Mouse (Mus musculus): ENCODE measurements around the gene Cnih1. TPM values are rescaled to one million over a fixed set of nuclear protein-coding genes. Genes with fewer than 3 reads are reported as not detected.

The Cnih1 gene
- polyA plus RNA-seq, 1 experiment from 2014 or later: 159 TPM

- Histone ChIP-seq H3K27ac (ENCODE audit: low read length) (no peak overlapping the region), H3K4me2 (ENCODE audit: low read length) (no peak overlapping the region), H3K4me1 (replicated peaks; ENCODE audit: control insufficient read depth, insufficient read depth, low read length) (no peaks in the 10 kb centered on the region), H3K36me3 (ENCODE audit: control insufficient read depth, insufficient read depth) (no peaks in the 10 kb centered on the region), H3K4me3 (replicated peaks; ENCODE audit: low read length) (no peak overlapping the region), H3K9ac (replicated peaks; ENCODE audit: low read depth, low read length) (no peak overlapping the region), H3K27me3 (replicated peaks; ENCODE audit: control insufficient read depth, insufficient read depth, low read length) (no peaks in the 10 kb centered on the region), H3K9me3 (ENCODE audit: control insufficient read depth, low read length) (no peaks in the 10 kb centered on the region)
- WGBS: 81% methylated on average over 5 of the region's 5 CpGs
- no peak for ATAC-seq
Observed at GRCm38 (mm10) chr14:46794157-46794556, 5.9 kb upstream of the Cnih1 start.

- 95% methylated on average over 6 of the region's 6 CpGs for WGBS
- H3K27ac ChIP-seq (ENCODE audit: low read length): no peak overlapping the region
Observed at GRCm38 (mm10) chr14:46790723-46791122, 2.5 kb upstream of the Cnih1 start.

GRCm38 (mm10) chr14:46790303-46790702, 2.1 kb upstream of the Cnih1 start:
- no peak overlapping the region for H3K9ac ChIP-seq (replicated peaks; ENCODE audit: low read depth, low read length)
- H3K4me2 ChIP-seq (ENCODE audit: low read length): no peak overlapping the region
- H3K4me3 ChIP-seq (replicated peaks; ENCODE audit: low read length): no peak overlapping the region
- no peak for ATAC-seq
- H3K36me3 ChIP-seq (ENCODE audit: control insufficient read depth, insufficient read depth): no peaks in the 10 kb centered on the region
- H3K9me3 ChIP-seq (ENCODE audit: control insufficient read depth, low read length): no peaks in the 10 kb centered on the region
- H3K27ac ChIP-seq (ENCODE audit: low read length): no peak overlapping the region
- 72% methylated on average over 4 of the region's 4 CpGs for WGBS
- peaks cover 12% of the 10 kb centered on the region for H3K4me1 ChIP-seq (replicated peaks; ENCODE audit: control insufficient read depth, insufficient read depth, low read length)
- no peaks in the 10 kb centered on the region for H3K27me3 ChIP-seq (replicated peaks; ENCODE audit: control insufficient read depth, insufficient read depth, low read length)

More at GRCm38 (mm10) chr14:46790723-46791122, 2.5 kb upstream of the Cnih1 start:
- H3K9ac ChIP-seq (replicated peaks; ENCODE audit: low read depth, low read length): no peak overlapping the region
- no peak overlapping the region for H3K4me2 ChIP-seq (ENCODE audit: low read length)
- no peaks in the 10 kb centered on the region for H3K27me3 ChIP-seq (replicated peaks; ENCODE audit: control insufficient read depth, insufficient read depth, low read length)
- no peak overlapping the region for H3K4me3 ChIP-seq (replicated peaks; ENCODE audit: low read length)
- no peaks in the 10 kb centered on the region for H3K36me3 ChIP-seq (ENCODE audit: control insufficient read depth, insufficient read depth)
- no peaks in the 10 kb centered on the region for H3K9me3 ChIP-seq (ENCODE audit: control insufficient read depth, low read length)
- H3K4me1 ChIP-seq (replicated peaks; ENCODE audit: control insufficient read depth, insufficient read depth, low read length): peaks cover 12% of the 10 kb centered on the region
- ATAC-seq: no peak

DNA sequence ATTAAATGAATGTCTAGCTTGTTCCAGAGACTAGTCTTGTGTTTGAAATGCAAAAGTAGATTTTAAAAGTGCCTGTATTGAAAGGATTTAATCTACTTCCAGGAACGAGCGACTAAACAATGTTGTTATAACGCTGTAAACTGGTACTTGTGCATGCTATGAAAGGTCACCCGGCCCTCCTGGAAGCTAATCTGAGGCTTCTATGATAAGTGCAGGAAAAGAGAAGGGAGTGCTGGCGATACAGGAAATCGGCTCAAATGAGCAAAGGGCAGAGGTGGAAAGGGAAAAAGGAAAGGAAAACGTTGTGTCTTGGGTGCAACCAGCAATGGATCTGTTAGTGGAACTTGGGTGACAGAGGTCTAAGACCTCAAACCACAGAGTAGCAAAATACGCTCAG, 292 bp upstream of the Cnih1 start:
- H3K4me1 ChIP-seq (replicated peaks; ENCODE audit: control insufficient read depth, insufficient read depth, low read length): peaks cover 12% of the 10 kb centered on the region
- H3K9ac ChIP-seq (replicated peaks; ENCODE audit: low read depth, low read length): no peak overlapping the region
- 23% methylated on average over 8 of the region's 8 CpGs for WGBS
- H3K27ac ChIP-seq (ENCODE audit: low read length): no peak overlapping the region
- no peak; the same call in 1 of the 2 replicates for ATAC-seq
- no peaks in the 10 kb centered on the region for H3K27me3 ChIP-seq (replicated peaks; ENCODE audit: control insufficient read depth, insufficient read depth, low read length)
- H3K4me2 ChIP-seq (ENCODE audit: low read length): peak overlapping the region; percentile 14
- H3K4me3 ChIP-seq (replicated peaks; ENCODE audit: low read length): peak overlapping the region; percentile 91; the same call in 1 of the 2 replicates
- no peaks in the 10 kb centered on the region for H3K9me3 ChIP-seq (ENCODE audit: control insufficient read depth, low read length)
- no peaks in the 10 kb centered on the region for H3K36me3 ChIP-seq (ENCODE audit: control insufficient read depth, insufficient read depth)

DNA sequence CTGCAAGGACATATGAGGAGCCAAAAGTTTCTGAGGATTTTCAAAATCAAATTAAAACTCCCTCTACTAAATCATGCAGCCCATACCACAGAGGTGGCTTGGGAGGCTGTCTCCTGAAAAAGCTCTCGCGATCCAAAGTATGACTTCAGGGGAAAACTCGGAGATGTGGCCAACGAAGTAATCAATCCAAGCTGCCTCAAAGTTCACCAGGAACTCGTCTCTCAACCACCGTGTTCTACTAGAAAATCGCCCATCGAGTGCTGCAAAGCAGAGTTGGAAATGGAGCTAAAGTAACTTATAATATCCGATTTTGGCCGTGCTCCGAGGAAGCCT, 791 bp downstream of the Cnih1 start:
- H3K4me3 ChIP-seq (replicated peaks; ENCODE audit: low read length): peak overlapping the region; percentile 91
- H3K4me2 ChIP-seq (ENCODE audit: low read length): peak overlapping the region; percentile 68
- no peaks in the 10 kb centered on the region for H3K9me3 ChIP-seq (ENCODE audit: control insufficient read depth, low read length)
- no peaks in the 10 kb centered on the region for H3K27me3 ChIP-seq (replicated peaks; ENCODE audit: control insufficient read depth, insufficient read depth, low read length)
- WGBS: under 1% methylated on average over 11 of the region's 11 CpGs
- H3K27ac ChIP-seq (ENCODE audit: low read length): peak overlapping the region; percentile 96
- peaks cover 12% of the 10 kb centered on the region for H3K4me1 ChIP-seq (replicated peaks; ENCODE audit: control insufficient read depth, insufficient read depth, low read length)
- no peak for ATAC-seq
- no peaks in the 10 kb centered on the region for H3K36me3 ChIP-seq (ENCODE audit: control insufficient read depth, insufficient read depth)
- peak overlapping the region; percentile 98 for H3K9ac ChIP-seq (replicated peaks; ENCODE audit: low read depth, low read length)

DNA sequence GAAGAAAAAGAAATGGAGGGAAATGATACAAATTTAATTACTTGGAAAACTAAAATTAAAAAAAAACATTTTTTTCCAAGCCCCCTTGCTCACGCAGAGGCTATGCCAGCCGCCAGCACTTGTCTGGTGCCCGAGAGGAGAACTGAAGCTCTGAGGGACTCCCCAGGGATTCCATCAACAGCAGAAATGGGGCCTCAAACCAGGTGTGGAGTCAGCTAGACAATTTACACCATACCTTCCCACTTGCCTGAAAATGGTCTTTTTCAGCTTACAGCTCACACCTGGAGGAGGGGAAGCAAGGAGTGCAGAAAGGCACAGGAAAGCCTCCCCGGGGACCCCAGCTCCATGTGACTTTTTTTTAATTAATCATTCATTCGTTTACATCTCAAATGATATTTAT, 3.0 kb downstream of the Cnih1 start:
- Histone ChIP-seq H3K4me2 (ENCODE audit: low read length) (no peak overlapping the region), H3K4me1 (replicated peaks; ENCODE audit: control insufficient read depth, insufficient read depth, low read length) (peaks cover 12% of the 10 kb centered on the region), H3K9ac (replicated peaks; ENCODE audit: low read depth, low read length) (no peak overlapping the region), H3K36me3 (ENCODE audit: control insufficient read depth, insufficient read depth) (no peaks in the 10 kb centered on the region), H3K27ac (ENCODE audit: low read length) (no peak overlapping the region), H3K9me3 (ENCODE audit: control insufficient read depth, low read length) (no peaks in the 10 kb centered on the region), H3K4me3 (replicated peaks; ENCODE audit: low read length) (no peak overlapping the region), H3K27me3 (replicated peaks; ENCODE audit: control insufficient read depth, insufficient read depth, low read length) (no peaks in the 10 kb centered on the region)
- 88% methylated on average over 5 of the region's 5 CpGs for WGBS
- no peak for ATAC-seq

GRCm38 (mm10) chr14:46783327-46783926, 4.8 kb downstream of the Cnih1 start:
- Histone ChIP-seq H3K4me1 (replicated peaks; ENCODE audit: control insufficient read depth, insufficient read depth, low read length) (peaks cover 12% of the 10 kb centered on the region), H3K9me3 (ENCODE audit: control insufficient read depth, low read length) (peaks cover 3% of the 10 kb centered on the region; the same call in 1 of the 2 replicates), H3K9ac (replicated peaks; ENCODE audit: low read depth, low read length) (no peak overlapping the region), H3K27ac (ENCODE audit: low read length) (no peak overlapping the region), H3K4me2 (ENCODE audit: low read length) (no peak overlapping the region), H3K4me3 (replicated peaks; ENCODE audit: low read length) (no peak overlapping the region), H3K27me3 (replicated peaks; ENCODE audit: control insufficient read depth, insufficient read depth, low read length) (no peaks in the 10 kb centered on the region), H3K36me3 (ENCODE audit: control insufficient read depth, insufficient read depth) (peaks cover 16% of the 10 kb centered on the region)
- 95% methylated on average over 10 of the region's 10 CpGs for WGBS
- no peak for ATAC-seq

DNA sequence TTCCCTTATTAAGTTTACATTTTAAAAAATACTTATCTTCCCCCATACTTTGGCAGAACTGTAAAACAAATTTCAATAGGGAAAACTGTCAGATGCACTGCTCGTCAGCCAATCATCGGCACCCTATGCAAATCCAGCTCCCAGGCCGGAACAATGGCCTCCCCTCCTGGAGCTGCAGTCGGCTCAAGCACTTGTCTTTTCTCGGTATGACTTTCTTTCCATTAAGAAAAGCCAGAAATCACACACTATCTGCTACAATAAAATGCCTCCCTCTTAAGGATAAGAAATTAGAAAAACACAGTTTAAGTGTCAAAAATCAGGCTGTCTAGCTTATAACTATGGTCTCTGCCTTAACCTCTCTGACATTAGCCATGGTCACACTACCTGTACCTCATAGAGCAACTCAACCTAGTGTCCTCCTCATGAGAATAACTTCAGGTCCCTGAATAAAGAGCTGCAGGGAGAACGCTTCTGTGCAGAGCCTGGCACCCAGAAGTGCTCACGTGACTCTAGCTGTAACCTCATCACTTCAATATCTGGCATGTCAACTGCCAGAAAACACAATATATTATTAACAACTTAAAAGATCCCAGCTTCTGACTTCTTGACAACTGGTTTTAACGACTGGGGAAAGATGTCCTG, 5.9 kb downstream of the Cnih1 start:
- ATAC-seq: no peak
- no peak overlapping the region for H3K4me2 ChIP-seq (ENCODE audit: low read length)
- H3K27me3 ChIP-seq (replicated peaks; ENCODE audit: control insufficient read depth, insufficient read depth, low read length): no peaks in the 10 kb centered on the region
- H3K9me3 ChIP-seq (ENCODE audit: control insufficient read depth, low read length): peaks cover 6% of the 10 kb centered on the region; the same call in 1 of the 2 replicates
- no peak overlapping the region for H3K4me3 ChIP-seq (replicated peaks; ENCODE audit: low read length)
- no peak overlapping the region for H3K9ac ChIP-seq (replicated peaks; ENCODE audit: low read depth, low read length)
- H3K27ac ChIP-seq (ENCODE audit: low read length): no peak overlapping the region
- 79% methylated on average over 8 of the region's 8 CpGs for WGBS
- H3K36me3 ChIP-seq (ENCODE audit: control insufficient read depth, insufficient read depth): peaks cover 25% of the 10 kb centered on the region
- peaks cover 10% of the 10 kb centered on the region for H3K4me1 ChIP-seq (replicated peaks; ENCODE audit: control insufficient read depth, insufficient read depth, low read length)

GRCm38 (mm10) chr14:46781086-46781485, 7.1 kb downstream of the Cnih1 start:
- H3K4me2 ChIP-seq (ENCODE audit: low read length): no peak overlapping the region
- no peak overlapping the region for H3K27ac ChIP-seq (ENCODE audit: low read length)
- H3K4me3 ChIP-seq (replicated peaks; ENCODE audit: low read length): no peak overlapping the region
- H3K9me3 ChIP-seq (ENCODE audit: control insufficient read depth, low read length): peaks cover 6% of the 10 kb centered on the region; the same call in 1 of the 2 replicates
- H3K36me3 ChIP-seq (ENCODE audit: control insufficient read depth, insufficient read depth): peaks cover 32% of the 10 kb centered on the region
- ATAC-seq: no peak
- H3K4me1 ChIP-seq (replicated peaks; ENCODE audit: control insufficient read depth, insufficient read depth, low read length): peaks cover 1% of the 10 kb centered on the region; the same call in 1 of the 2 replicates
- no peaks in the 10 kb centered on the region for H3K27me3 ChIP-seq (replicated peaks; ENCODE audit: control insufficient read depth, insufficient read depth, low read length)
- no peak overlapping the region for H3K9ac ChIP-seq (replicated peaks; ENCODE audit: low read depth, low read length)
- 94% methylated on average over 7 of the region's 7 CpGs for WGBS
